Mouse (Mus musculus) cerebellum, postnatal 14 days (tissue): ENCODE results near the gene Efcab14.

ENCODE experiments used
- DNase-seq, 2 experiments: peaks; one replicate each; pipeline ENCODE4 v3.0.0; 2021; ENCODE audit warnings: mixed read lengths in 2 of 2

Gene Efcab14

DNA sequence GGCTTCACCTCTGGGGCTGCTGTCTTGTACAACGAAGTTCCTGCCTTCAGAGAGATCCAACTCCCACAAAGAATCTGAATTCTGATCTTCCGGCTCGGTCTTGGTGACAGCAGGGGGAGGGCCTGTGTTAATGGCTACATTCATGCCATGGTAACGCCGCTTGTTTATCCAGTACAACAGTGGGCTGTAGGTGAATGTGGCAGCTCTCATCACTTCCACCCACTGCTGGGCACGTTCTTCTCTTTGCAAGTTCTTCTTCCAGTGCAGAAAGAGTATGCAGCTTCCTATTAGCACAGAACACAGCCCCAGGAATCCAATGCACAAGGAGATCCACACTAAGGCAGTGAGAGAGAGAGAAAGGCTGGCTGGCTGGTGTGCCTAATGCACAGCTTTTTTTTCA lies 42.7 kb downstream of the Efcab14 start:
- no peak for DNase-seq

DNA sequence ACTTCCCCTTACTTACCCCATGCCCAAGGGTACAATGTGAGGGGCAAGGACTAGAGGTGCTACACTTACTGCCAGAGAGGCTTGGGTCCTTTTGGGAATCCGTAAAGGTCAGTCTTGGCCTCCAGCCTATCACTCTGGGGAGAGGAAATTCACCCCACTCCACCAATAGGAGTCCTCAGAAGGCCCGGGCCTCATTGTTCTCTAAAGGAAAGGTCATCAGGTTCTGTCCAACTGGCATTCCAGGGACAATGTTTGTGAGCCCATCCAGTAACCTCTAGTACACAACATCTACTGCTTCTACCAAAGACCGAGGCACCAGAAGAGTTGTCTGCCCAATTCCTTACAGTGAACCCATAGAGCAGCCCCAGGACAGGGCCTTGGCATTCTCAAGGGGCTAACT lies 43.4 kb downstream of the Efcab14 start, which contains the start of gene Tex38:
Tex38 (minus strand) TSS at position 101 of the 400 bp plus-strand sequence.
- no peak for DNase-seq

GRCm38 (mm10) chr4:115782026-115782805 lies 44.7 kb downstream of the Efcab14 start:
- DNase-seq, result no peak

- DNase-seq, result peak; percentile 89 to 91
Observed at GRCm38 (mm10) chr4:115784769-115785510, 47.4 kb downstream of the Efcab14 start, which contains the start of gene Atpaf1. TSS of gene Atpaf1 (plus strand) at chr4:115784812.

- no peak for DNase-seq
Observed at GRCm38 (mm10) chr4:115785511-115786034, 48.0 kb downstream of the Efcab14 start.

- no peak for DNase-seq
Observed at GRCm38 (mm10) chr4:115790864-115791263, 53.3 kb downstream of the Efcab14 start.

DNA sequence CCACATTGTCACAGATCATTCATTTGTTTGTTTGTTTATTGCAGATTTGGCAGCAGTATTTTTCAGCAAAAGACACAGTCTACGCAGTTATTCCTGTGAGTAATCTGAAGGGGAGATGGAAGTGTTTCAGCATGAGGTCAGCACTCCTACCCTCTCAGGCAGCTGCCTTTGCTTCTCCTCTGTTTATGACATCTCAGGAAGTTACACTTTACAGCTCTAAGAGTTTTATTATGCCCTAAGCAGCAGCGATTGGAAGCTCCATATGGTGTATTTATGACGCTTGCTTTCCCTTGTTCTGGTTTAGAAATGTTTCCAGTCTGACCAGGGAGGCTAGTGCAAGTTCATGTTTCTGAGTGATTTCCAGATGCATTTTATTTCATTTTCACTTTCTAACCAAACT lies 57.8 kb downstream of the Efcab14 start:
- no peak for DNase-seq

DNA sequence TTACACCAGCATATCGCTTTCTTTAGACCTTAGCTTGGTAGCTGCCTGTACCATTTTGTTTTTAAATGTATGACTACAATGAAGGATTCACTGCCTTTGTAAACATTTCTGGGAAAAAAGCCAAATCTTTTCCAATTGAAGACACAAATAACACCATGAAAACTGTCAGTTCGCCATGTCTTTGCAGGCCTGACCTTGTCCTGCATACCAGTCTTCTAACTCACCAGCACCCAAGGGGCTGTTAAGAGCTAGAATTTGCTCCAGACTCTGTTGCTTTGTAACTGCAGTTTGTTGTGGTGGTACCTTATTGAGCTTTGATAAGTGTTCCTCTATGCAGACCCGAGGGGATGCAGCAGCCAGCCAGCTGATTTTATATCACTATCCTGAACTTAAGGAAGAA lies 62.4 kb downstream of the Efcab14 start:
- DNase-seq, result no peak

DNA sequence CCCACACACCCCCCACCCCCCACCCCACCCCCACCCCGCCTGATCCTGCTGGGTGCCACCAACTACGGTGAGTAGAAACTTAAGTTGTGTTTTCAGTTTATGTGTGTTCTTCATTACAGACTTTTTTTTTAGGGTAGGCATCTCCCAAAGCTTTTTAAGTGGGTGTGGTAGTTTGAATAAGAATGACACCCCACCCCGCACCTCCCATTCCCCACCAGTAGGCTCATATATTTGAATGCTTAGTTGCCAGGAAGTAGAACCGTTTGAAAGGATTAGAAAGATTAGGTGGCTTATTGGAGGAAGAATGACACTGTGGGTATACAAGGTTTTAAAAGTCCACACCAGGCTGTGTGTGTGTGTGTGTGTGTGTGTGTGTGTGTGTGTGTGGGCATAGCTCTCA lies 74.8 kb downstream of the Efcab14 start:
- DNase-seq, result no peak

DNA sequence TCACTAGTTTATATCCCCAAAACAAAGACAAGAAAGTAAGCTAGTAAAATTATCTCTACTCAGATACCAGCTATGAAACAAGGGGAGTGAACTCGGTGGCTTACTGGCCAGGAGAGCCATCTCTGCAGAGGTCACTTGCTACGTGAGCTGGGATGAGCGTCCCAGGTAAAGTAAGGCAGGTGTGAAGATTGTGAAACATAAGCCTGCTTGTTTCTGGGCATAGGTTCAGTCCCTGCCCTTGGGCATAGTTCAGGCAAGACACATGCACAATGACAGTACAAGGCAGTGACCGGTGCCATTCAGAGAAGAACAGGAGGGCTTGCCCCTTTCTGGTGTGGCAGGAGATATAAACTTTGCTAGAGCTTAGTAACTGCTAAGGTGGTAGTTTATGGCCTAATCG lies 78.1 kb downstream of the Efcab14 start:
- DNase-seq, result no peak

DNA sequence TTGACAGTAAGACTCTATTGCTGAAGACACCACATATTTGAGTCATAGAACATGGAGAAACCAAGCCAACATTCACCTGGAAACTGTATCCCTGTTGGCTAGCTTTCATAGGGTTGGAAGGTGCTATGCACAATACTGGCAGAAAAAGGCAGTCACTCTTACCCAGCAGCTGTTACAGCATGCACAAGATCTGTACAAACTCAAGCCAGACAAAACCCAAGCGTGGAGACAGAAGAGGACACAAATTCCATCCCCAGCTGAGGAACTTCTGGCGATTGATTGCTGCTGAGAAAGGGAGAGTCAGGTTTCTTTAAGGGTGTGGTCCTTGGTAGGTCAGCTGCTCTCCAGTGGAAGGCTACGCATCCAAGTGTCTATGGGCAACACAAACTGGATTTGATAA lies 82.7 kb downstream of the Efcab14 start:
- DNase-seq, result no peak

GRCm38 (mm10) chr4:115820944-115821343 lies 83.4 kb downstream of the Efcab14 start:
- no peak for DNase-seq

DNA sequence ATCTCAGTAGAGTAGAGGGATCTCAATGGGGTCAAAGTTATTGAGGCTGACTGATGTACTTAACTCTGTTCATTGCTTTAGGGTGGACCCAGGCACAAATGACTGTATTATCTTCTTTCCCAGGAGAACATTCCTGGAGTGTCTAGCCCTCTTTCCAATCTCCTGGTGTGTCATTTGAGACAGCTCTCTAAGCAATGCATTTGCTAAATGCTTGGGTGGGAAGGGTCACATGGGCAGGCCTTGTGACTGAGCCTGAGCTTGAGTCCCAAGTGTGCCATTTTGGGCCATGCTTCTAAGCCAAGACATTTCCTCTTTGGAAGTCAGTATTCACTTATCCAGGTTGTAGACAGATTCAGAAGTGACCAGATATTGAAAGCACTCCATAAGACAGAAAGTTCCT lies 83.9 kb downstream of the Efcab14 start:
- DNase-seq, result no peak

GRCm38 (mm10) chr4:115821928-115822327 lies 84.4 kb downstream of the Efcab14 start:
- DNase-seq, result no peak

DNA sequence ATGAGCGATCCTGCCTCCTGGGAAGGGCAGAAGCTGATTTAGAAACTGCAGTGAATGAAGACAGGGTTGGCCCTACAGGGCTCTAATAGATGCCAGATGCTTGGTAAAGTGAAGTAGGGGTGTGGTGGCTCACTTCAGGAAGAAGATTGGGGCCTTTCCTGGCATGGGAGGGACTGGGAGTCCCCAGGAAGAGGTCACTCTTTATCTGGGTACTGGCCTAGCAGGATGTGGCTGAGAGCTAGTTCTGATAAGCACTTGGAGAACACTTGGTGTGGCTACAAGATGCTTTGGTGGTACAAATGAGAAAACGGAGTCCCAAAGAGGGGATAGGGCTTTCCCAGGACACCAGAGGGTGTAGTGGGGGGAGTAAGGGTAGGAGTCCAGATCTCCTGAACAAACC lies 86.6 kb downstream of the Efcab14 start:
- DNase-seq, result no peak

- no peak for DNase-seq
Observed at GRCm38 (mm10) chr4:115825271-115825670, 87.7 kb downstream of the Efcab14 start.
